Mouse (Mus musculus): ENCODE measurements at regions not wholly inside any gene's neighbourhood (a gene's known extent, or its start where the extent isn't known, plus 50 kb on each side); places are given as distances from the start of the nearest gene placed in this dataset.
"Not testable (repeated sequence)": the region's sequence is repeated elsewhere in the genome, so short reads cannot be mapped to it uniquely, and the experiment has no call there.

- intact Hi-C loops (cut with DNase I; ENCODE audit: low total_unique reads): no loop called here
- no peak for DNase-seq
These were observed 984.9 kb upstream of the Gm12353 start for GRCm38 (mm10) chr4:18620361-18620760.

DNA sequence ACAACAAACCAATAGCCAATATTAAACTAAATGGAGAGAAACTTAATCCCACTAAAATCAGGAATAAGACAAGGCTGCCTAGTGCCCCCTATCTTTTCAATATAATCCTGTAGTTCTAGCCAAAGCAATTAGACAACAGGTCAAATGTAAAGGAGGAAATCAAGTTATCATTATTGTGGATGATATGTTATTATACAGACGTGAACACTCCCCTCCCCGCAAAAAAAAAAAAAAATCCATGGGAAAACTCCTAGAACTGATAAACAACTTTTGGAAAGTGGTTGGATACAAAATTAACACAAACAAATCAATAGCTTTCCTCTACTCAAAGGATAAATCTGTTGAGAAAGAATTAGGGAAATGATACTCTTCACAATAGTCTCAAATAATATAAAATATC is 966.2 kb upstream of the Gm12353 start:
- intact Hi-C loops (cut with DNase I; ENCODE audit: low total_unique reads): no loop called here
- no peak for DNase-seq

DNA sequence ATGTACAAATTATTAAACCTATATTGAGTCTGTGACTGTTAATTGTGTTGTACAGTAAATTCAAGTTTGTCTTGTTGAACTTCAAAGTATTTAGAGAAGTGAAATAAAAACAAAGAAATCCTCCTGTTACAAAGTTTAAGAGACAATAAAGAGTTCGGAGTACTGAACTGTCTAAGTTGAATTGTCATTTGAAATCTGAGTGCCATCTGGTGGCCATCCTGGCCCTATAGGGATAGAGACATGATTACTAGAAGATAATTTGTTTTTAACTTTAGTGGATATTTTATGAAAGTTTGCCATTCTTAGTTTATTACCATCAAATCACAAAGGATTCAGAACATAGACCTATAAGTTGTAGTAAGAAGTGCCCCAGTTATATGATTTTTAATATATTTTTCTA is 956.1 kb upstream of the Gm12353 start:
- DNase-seq: peak; percentile 7

DNA sequence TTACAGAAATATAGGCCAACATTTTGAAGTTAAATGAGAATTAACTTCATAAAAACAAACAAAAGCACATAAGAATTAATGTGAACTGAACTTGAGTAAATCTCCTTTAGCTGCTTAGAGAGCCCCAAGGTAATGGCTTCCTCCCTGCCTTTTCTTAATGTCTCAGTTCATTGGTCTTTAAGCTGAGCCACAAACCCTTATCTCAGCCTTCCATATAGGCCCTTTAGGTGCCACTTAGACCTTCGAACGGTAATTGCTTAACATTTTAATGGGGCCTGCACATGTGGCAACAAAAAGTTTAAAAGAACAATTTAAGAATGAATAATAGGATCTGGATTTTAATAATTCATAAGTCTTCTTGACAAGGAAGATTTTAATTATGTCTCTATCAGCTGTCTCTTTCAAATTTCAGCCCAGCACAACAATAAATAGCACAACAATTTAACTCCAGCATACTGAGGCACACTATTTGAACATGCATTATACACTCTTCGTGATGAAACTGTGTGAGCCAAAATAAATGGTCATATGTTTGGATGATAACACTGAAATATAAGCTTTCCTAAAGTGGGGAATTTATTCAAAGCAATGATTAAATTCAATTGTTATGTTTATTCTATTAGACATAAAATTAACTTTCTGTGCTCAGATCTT is 919.2 kb upstream of the Gm12353 start:
- intact Hi-C loops (cut with DNase I; ENCODE audit: low total_unique reads): no loop called here

More for the DNA sequence above, 956.1 kb upstream of the Gm12353 start:
- intact Hi-C loops (cut with DNase I; ENCODE audit: low total_unique reads): no loop called here

DNA sequence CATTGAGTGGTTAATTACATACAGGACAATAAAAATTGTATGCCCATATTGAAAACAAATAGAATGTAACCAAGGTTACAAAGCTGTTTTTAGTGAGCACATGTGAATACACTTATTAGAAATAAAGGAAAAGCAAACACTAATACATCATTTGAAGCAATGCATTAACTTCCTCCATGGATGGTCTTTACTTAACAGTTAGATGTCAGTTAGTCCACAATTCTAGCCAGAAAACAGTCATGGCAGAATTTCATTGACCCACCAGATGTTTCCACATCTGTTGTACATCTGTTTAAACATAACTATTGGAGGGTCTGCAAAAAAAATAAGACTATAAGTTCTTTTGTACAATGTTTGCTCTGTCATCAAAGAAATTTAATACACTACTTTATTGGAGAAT is 911.2 kb upstream of the Gm12353 start:
- no peak for DNase-seq
- intact Hi-C loops (cut with DNase I; ENCODE audit: low total_unique reads): no loop called here

More for the DNA sequence above, 919.2 kb upstream of the Gm12353 start:
- DNase-seq: no peak

GRCm38 (mm10) chr4:18696246-18696645 is 909.0 kb upstream of the Gm12353 start:
- no peak for DNase-seq
- intact Hi-C loops (cut with DNase I; ENCODE audit: low total_unique reads): no loop called here

GRCm38 (mm10) chr4:18744241-18744640 is 861.0 kb upstream of the Gm12353 start:
- intact Hi-C loops (cut with DNase I; ENCODE audit: low total_unique reads): no loop called here
- no peak for DNase-seq

DNA sequence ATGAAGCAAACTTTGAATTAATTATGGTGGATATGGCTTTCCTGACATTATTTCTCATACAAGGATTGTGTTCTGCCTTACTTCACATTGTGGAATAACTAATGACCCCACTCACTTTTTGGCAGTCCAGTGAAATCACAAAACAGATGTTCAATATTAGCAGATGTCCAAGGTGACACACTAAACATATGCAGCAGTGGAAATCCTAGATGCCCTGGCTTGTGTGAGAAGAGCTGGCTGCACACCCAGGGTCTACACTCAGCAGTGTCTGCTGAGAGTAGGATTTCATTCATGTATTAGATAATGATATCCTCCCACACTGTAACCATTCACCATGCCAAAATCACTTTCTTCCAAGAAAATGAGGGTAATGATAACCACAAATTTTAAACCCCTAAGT is 816.9 kb upstream of the Gm12353 start:
- peak; percentile 30 for DNase-seq

GRCm38 (mm10) chr4:18795740-18796394 is 809.4 kb upstream of the Gm12353 start:
- DNase-seq: peak; percentile 19
- intact Hi-C loops (cut with DNase I; ENCODE audit: low total_unique reads): no loop called here

More for the DNA sequence above, 816.9 kb upstream of the Gm12353 start:
- intact Hi-C loops (cut with DNase I; ENCODE audit: low total_unique reads): no loop called here

- intact Hi-C loops (cut with DNase I; ENCODE audit: low total_unique reads): no loop called here
- no peak for DNase-seq
These were observed 808.9 kb upstream of the Gm12353 start for GRCm38 (mm10) chr4:18796395-18796740.

- intact Hi-C loops (cut with DNase I; ENCODE audit: low total_unique reads); DNase-seq: not testable (repeated sequence)
These were observed 802.1 kb upstream of the Gm12353 start for GRCm38 (mm10) chr4:18803109-18803508.
